Mouse (Mus musculus): Measurements from ENCODE around the gene Spag9. TPM values are rescaled to one million over a fixed set of nuclear protein-coding genes. Genes with fewer than 3 reads are reported as not detected.

Spag9 gene
- 199 to 224 TPM (median 200 TPM) in 4 replicates for total RNA-seq (2023)

GRCm38 (mm10) chr11:93995720-93996305 is at the start of gene Spag9:
Gene Spag9, plus strand, starts transcription at chr11:93996091.

DNA sequence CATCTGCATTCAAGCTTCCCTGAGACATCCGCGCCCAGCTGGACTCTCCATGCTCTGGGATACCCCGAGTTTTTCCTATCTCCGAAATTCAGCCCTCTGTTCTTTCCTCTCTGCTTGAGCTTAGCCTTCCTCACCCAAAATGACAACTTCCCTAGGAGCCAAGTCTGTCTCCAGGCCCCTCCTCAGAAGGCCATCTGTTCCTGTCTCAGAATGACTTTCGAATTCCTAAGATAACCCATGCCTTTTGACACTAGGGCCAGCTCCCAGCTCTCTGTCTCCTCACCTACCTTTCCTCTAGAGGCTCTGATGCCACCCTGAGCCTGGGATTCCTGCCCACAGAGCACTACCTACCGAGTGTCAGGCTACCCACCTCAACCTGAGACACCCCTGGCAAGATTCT is 39.7 kb upstream of the Spag9 start, which contains the start of gene Nme2:
Gene Nme2, minus strand, starts transcription at position 101 of the 400 bp plus-strand sequence.

GRCm38 (mm10) chr11:93968005-93968847 is 27.7 kb upstream of the Spag9 start, which contains the start of the genes Gm20390 and Nme1:
Gene Gm20390, minus strand, starts transcription at chr11:93968293.
Gene Nme1, minus strand, starts transcription at chr11:93968521.

Other genes starting within 250 kb of the Spag9 start
- 60.5 to 69.9 TPM (median 66.4 TPM) in 4 replicates for gene Utp18, start 110.3 kb upstream of the Spag9 start, total RNA-seq (2023)
- 69.3 to 79.5 TPM (median 73.5 TPM) in 4 replicates for gene Mbtd1, start 110.2 kb upstream of the Spag9 start, total RNA-seq (2023)
- gene Nme2, start 39.8 kb upstream of the Spag9 start, total RNA-seq (2023) = 156 to 201 TPM (median 191 TPM) in 4 replicates
- gene Gm20390, start 27.8 kb upstream of the Spag9 start, total RNA-seq (2023) = 43.7 to 61.1 TPM (median 49.2 TPM) in 4 replicates
- 44.3 to 55.1 TPM (median 51.8 TPM) in 4 replicates for gene Nme1, start 27.6 kb upstream of the Spag9 start, total RNA-seq (2023)
- 33.6 to 39.7 TPM (median 36.1 TPM) in 4 replicates for gene Tob1, start 215.4 kb downstream of the Spag9 start, total RNA-seq (2023)
- not detected in 4 replicates for gene Wfikkn2, start 249.9 kb downstream of the Spag9 start, total RNA-seq (2023)